Mouse (Mus musculus) B cell, adult 2 months (primary cell): ENCODE data around the gene Fars2.

Experiments
- DNase-seq, 2 experiments: peaks; one replicate each; pipeline ENCODE4 v3.0.0; 2022

Gene Fars2

GRCm38 (mm10) chr13:36530852-36531251 lies 413.6 kb downstream of the Fars2 start:
- DNase-seq = no peak

GRCm38 (mm10) chr13:36531893-36532292 lies 414.7 kb downstream of the Fars2 start:
- DNase-seq = no peak

- no peak for DNase-seq
Observed at GRCm38 (mm10) chr13:36533071-36533470, 415.9 kb downstream of the Fars2 start.

- DNase-seq = no peak
Observed at GRCm38 (mm10) chr13:36533518-36533917, 416.3 kb downstream of the Fars2 start.

- DNase-seq = no peak
Observed at GRCm38 (mm10) chr13:36533966-36534540, 416.8 kb downstream of the Fars2 start.

- no peak for DNase-seq
Observed at GRCm38 (mm10) chr13:36537580-36537979, 420.4 kb downstream of the Fars2 start.

GRCm38 (mm10) chr13:36538385-36538784 lies 421.2 kb downstream of the Fars2 start:
- no peak for DNase-seq

GRCm38 (mm10) chr13:36540231-36540630 lies 423.0 kb downstream of the Fars2 start:
- DNase-seq = no peak

GRCm38 (mm10) chr13:36541287-36541780 lies 424.1 kb downstream of the Fars2 start:
- DNase-seq = no peak

- DNase-seq = no peak
Observed at GRCm38 (mm10) chr13:36550694-36551093, 433.5 kb downstream of the Fars2 start.

- DNase-seq = no peak
Observed at GRCm38 (mm10) chr13:36552522-36553246, 435.5 kb downstream of the Fars2 start.

- no peak for DNase-seq
Observed at GRCm38 (mm10) chr13:36553247-36553642, 436.0 kb downstream of the Fars2 start.

- no peak for DNase-seq
Observed at GRCm38 (mm10) chr13:36554743-36555142, 437.5 kb downstream of the Fars2 start.

GRCm38 (mm10) chr13:36562447-36563441 lies 445.5 kb downstream of the Fars2 start:
- no peak for DNase-seq

- no peak for DNase-seq
Observed at GRCm38 (mm10) chr13:36564764-36565315, 447.6 kb downstream of the Fars2 start.

GRCm38 (mm10) chr13:36576781-36577180 lies 459.6 kb downstream of the Fars2 start:
- no peak for DNase-seq

GRCm38 (mm10) chr13:36577916-36578568 lies 460.8 kb downstream of the Fars2 start:
- no peak for DNase-seq

- DNase-seq = no peak
Observed at GRCm38 (mm10) chr13:36578569-36579333, 461.5 kb downstream of the Fars2 start.

GRCm38 (mm10) chr13:36582406-36583070 lies 465.3 kb downstream of the Fars2 start:
- DNase-seq = no peak

GRCm38 (mm10) chr13:36583481-36584151 lies 466.4 kb downstream of the Fars2 start:
- no peak for DNase-seq
